Mouse (Mus musculus) kidney, postnatal 4 days (tissue): ENCODE data around the gene Flot1.

Source experiments
- DNase-seq, 2 experiments: peaks; one replicate each; pipeline ENCODE4 v3.0.0; 2021; ENCODE audit warnings: mixed read lengths in 2 of 2

Gene Flot1

DNA sequence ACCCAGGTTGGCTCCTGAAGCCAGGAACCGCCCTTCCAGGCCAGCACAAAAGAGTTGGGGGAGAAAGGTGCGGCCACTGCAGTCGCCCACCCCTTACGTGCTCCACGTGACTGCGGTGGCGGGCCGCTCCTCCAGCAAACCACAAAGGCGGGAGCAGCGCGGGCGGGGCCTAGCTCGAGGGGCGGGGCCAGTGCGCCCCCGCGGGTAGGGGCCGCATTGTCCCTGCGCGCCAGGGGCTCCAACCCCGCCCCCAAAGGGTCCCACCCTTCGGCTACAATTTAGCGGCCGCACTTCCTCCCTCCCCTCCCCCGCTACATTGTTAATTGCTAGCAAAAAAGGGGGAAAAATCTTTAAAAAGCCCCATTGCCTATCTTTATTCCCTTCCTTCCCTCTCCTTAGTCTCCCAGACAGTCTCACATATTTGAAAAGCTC lies 14.0 kb downstream of the Flot1 start:
- DNase-seq: peak; percentile 94 to 96

DNA sequence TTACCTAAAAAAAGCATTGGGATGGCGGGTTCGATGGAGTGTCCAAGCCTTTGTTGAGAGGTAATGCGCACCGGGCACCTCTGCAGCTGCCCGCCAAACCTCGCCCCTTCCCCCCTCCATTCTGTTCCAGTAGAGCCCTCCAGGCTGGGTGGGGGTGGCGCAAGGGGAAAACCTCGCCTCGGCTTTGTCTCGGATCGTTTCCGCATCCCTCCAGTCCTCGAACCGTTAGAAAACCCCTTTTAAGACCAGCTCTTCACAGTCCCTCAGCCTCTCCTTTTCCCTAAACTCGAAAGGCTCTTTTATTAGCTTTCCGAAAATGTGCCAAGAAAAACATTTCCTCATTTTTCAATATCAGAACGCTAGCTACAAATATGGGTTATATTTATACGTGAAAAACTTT lies 14.5 kb downstream of the Flot1 start:
- DNase-seq: peak; percentile 73 to 80

DNA sequence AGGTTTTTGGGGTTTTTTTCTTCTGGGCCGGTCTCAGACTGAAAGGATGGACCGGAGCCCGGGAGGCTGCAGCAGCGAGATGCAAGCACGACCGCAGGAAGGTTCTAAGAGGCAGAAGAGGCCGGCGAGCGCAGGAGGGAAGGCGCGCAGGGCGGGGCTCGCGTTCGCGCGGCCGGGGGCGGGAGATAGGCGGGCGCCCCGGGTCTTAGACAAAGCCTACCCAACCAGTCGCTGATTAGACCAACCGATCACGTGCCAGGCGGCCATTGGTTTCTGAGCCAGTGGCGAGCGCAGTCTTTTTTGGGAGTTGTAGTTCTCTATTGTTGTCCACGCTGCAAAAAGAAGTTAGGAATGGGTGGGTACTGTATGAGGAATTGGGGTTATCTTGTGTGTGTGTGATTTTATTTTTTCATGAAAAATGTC lies 15.1 kb downstream of the Flot1 start, which contains the start of gene Tubb5:
Gene Tubb5 (minus strand): TSS at position 185 of the 423 bp plus-strand sequence.
- DNase-seq: peak; percentile 96 to 98

DNA sequence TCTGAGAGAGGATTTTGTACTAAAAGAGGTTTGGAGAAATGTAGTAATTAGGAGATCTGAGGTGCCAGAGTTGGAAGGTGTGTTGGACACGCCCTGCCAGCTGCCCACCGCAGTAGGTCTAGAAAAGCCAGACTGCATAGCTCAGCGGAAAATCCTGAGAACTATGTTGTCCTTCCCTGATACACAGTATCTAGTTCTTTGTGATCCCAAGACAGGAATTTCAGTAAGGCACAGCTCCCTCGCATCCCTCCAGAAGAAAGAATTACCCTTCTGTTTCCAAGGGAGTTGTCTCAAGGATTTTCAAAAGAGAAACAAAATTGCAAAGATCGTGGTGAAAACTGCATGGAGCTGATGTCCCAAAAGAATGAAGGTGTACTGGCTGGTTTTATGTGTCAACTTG lies 15.5 kb downstream of the Flot1 start:
- DNase-seq: peak; percentile 29 to 54

DNA sequence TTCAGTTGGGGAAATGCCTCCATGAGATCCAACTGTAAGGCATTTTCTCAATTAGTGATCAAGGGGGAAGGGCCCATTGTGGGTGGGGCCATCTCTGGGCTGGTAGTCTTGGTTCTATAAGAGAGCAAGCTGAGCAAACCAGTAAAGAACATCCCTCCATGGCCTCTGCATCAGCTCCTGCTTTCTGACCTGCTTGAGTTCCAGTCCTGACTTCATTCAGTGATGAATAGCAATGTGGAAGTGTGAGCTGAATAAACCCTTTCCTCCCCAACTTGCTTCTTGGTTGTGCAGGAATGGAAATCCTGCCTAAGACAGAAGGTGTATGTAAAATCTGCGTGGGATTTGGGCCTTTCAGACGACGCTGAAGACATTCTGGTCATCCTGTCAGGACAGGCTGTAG lies 16.0 kb downstream of the Flot1 start:
- peak; percentile 55 to 67 for DNase-seq

DNA sequence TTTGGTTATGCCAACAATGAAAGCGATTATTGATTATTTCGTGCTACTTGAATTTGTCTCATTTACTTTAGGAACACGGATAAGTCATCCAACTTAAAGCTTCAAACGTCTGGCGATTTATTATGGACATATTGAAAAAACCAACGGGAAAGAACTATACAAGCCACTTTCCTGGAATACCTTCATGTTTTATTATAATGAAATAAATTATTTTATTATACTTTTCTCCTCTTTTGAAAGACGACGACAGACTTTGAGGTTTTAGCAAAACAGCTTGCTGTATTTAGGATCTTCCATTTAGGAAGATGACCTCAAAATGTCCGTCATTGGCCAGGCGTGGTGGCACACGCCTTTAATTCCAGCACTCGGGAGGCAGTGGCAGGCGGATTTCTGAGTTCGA lies 17.5 kb downstream of the Flot1 start:
- DNase-seq: no peak

DNA sequence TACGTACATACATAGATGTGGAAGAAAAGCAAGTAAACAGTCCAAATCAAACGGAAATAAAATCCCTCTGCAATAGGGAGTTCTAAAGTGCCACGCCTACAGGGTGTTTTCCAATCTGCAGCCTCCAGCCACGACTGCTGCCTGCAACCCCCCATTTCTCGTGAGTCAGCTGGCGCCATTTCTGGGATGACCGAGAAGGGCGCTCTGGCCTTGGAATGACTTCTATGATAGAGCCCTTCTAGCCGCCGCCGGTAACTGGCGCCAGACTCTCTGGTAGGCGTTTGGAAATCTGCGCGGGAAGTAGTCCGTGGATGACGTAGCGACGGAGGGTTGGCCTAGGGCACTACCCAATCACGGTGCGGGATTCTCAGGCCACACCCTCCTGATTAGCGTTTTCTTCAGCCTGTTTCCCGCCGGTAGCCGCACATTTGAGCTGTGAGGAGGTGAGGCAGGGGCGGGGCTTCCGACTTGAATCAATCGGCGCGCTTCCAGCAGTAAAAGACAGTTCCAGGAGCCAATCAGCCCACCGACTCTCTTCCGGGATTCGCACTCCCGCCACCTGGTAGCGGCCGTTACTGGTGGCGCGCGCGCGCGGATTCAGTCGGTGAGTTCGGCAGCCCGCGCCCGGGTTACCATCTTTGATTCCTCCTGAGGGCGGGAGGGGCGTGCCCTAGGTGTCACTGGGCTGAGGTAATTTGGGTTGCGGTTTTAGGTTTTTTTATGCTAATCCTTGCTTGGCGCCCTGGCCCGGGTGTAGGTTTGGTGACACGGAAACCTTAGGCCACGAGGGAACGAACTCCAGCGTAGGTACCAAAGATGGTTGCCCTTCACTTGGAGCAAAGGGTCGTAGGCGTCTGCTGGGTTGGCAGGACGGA lies 18.3 kb downstream of the Flot1 start, which contains the start of gene Mdc1:
Gene Mdc1 (plus strand): TSS at position 440 of the 875 bp plus-strand sequence.
- DNase-seq: peak; percentile 99 to 100

DNA sequence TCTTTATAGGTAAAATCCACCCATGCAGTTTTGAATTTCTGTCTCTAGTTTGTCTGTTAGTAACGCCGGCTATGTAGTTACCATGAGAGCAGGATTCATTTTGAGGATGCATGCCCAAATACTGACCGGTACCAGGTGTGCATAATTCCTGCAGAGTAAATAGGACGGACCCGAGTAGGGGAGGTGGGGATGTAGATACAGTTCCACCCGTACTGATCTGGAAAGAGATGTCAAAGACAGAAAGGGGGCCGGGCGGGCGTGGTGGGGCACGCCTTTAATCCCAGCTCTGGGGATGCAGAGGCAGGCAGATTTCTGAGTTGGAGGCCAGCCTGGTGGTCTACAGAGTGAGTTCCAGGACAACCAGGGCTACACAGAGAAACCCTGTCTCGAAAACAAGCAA lies 19.0 kb downstream of the Flot1 start:
- DNase-seq: peak; percentile 14 to 22

DNA sequence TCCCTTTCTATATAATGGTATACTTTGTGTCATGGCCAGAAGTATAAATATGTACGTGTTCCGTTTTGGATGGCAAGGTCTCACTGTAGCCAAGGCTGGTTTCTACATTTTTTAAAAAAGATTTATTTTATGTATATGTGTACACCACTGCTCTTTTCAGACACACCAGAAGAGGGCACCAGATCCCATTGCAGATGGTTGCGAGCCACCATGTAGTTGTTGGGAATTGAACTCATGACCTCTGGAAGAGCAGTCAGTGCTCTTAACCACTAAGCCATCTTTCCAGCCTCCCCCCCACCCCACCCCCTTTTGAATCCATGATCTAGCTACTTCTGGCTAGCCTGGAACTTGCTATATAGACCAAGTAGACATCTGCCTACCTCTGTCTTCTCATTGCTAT lies 20.5 kb downstream of the Flot1 start:
- no peak for DNase-seq

DNA sequence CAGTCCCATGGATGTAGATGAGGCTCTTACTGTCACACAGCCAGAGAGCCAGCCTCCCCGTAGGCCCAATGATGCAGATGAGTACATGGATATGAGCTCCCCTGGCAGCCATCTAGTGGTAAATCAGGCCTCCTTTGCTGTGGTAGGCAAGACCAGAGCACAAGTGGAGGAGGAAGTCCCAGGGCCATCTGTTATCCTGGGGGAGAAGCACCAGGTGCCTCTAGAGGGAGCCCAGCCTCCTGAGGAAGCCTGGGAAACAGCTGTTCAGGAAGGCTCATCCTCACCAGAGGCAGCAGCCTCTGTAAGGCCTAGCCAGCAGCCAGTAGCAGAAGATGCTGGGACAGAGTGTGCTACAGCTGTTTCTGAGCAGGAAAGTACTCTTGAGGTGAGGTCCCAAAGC lies 25.1 kb downstream of the Flot1 start:
- peak in 1 of 2 experiments; percentile 56 for DNase-seq

DNA sequence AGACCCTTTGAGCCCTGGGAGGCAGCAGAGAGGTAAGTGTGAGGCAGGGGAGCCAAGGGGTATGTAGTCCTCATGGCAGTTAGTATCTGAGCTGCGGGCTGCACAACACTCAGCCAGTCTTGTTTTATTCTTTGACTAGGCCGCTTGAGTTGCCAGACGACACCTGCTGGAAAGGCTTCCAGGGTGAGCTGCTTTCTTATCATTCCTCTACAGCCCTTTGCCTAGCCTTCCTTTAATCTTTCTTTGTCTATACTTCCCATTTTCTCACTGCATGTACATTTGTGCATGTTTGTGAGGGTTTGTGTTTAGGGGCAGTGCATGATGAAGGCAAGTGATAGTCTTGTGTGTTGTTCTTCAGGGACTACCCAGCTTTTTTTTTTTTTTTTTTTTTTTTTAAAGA lies 27.9 kb downstream of the Flot1 start:
- no peak for DNase-seq

DNA sequence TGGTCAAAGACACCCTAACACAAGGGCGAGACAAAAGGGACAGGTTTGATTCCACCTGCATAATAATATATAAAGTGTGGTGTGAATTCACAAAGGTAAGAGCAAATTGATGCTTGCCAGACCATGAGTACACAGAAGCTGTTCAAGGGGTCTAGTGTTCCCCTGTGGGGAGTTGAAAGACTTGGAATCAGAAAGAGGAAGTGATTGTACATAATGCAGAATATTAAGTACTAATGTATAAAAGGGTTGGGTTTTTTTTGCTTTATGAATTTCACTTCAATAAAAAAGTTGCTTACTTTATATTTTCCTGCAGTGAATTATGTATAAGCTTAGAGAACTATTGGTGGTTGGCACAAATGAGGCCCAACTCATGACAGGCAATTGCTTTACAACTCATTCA lies 36.3 kb downstream of the Flot1 start:
- DNase-seq: no peak

DNA sequence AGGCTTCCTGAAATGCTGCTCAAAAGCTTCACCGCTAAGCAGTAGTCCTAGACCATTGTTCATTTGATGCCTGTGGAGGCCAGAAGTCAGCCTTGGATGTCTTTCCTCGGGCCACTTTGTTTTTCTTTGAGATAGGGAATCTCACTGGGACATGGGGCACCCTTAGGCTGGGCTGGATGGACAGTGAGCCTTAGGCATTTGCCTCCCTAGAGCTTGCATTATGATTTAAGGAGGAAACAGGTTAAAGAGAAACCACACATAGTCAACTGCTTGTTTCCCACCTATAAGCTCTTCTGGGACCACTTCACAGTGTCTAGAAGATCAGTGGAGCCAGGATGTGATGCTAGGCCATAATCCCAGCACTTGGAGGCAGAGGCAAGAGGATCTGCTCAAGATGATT lies 36.8 kb downstream of the Flot1 start:
- DNase-seq: no peak

DNA sequence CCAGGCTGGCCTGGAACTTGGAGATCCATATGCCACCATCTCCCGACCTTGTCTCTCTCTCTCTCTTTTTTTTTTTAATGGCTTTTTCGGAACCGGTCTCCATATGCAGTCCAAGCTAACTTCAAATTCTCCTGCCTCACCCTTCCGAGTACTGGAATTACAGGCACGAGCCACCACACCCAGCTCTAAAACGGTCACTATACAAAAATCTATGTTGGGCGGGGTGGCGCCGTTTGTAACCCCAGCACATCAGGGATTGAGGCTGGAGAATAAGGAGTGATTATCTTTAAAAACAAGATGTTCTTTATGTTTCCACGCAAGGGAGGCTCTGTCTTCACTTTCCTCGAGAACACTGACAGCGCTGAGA lies 37.8 kb downstream of the Flot1 start:
- no peak for DNase-seq

DNA sequence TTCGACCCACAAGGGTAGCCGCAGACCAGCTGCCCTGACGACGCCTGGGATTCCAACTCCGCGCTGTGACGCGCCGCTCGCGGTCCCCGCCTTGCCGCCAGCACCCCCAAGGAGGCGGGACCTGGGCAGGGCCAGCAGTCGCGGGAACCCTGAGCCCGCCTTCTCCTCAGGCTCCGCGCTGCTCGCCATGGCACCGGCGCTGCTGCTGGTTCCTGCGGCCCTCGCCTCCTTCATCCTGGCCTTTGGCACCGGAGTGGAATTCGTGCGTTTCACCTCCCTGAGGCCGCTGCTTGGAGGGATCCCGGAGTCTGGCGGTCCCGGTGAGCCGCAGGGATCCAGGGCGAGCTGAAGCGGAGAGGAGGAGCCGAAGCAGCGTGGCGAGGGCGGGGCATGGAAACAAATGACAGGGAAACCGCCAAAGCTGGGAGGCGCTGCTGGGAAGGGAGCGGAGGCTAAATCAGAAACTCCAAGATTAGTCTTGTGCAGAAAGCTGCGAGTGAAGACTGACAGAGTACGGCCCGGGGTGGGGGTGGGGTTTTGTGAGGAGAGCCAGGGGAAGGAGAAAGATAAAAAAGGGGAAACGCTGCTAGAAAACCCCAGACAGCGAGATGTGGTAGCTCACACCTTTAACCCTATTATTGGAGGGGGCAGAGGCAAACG lies 38.3 kb downstream of the Flot1 start, which contains the start of gene Nrm:
Gene Nrm (plus strand): TSS at position 121 of the 660 bp plus-strand sequence.
- DNase-seq: peak; percentile 92 to 95

DNA sequence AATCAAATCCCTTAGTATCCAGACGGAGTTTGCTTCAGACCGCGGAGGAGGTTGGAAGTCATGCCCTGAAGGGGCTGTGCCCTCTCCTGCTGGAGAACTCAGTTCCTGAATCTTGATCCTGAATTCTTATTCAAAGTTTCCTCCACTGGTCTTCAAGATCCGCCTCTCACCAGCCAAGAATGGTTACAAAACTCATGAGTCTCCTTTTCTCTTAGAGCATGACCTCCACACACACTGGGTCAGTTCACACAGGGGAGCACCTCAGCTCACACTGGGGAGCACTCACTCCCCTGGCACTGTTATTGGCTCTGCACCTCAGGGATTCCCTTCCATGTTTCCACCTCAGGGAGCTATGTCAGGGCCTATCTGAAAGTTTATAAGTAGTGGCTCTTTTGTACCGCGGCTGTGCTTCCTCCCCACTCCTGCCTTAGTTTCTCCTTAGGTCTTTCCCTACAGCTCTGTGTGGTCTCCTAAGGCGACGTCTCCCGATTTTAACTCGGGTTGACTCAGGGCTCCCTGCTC lies 41.9 kb downstream of the Flot1 start:
- DNase-seq: peak in 1 of 2 experiments; percentile 18

DNA sequence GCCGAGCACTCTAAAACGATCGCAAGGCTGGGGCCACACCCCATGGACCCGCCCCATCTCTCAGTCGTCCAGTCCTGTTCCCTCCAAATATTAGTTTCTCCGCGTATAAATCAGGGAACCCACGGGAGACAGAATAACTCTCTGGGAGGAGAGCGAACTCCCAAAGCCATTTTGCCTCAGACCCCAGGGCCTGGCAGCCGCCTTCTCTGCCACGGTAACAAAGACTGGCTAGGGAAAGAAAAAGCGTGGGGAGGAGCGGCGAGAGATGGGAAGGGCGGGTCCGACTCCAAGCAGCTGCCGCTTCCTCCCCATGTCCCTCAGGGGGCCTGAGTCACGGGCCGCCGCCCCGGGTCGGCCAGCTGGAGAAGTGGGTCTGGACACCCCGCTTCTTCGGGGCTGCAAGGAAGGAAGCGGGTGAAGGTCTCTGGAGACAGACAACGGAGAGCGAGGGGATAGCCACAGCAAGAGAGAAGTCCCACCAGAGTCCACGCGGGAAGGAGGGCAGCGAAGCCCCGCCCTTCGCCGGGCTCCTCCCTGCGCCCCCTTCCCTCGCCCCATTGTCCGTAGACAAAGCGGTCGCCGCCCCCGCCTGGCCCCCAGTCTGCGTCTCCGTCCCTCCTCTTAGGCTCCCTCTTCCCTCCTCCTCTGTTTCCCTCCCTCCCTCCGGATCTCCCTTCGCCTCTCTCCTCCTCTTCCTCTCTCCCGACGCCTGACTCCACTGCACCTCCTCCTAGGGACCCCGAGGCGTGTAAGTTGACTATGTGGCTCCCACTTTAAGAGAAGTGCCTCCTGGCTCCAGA lies 42.7 kb downstream of the Flot1 start, which contains the start of gene Ppp1r18:
Gene Ppp1r18 (plus strand): TSS at position 113 of the 800 bp plus-strand sequence.
- DNase-seq: peak; percentile 86 to 90

DNA sequence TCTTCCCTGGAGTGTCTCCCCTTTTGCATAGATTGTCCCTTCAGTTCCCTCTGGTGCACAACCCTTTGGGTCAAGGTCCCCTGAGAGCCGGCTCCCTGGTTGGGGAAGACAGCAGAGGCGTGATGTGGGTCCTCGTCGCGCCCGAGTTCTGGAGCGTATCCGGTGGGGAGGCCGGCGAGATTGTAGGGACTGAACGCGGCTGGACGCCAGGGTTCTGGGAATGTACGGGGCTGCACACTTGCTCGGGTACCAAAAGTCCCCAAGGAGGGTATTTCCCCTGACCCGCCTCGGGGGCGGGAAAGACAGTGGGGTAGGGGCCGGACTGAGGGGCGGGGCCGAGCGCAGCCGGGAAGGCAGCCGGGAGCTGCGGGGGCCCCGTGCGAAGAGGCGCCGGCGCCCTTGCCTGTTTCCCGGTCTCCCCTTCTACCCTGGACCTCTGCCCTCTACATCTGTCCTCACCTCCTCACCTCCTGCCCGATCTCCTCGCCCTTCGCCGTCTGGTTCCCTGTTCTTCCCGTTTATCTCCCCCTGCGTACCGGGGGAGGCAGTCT lies 43.3 kb downstream of the Flot1 start:
- peak; percentile 77 to 83 for DNase-seq

DNA sequence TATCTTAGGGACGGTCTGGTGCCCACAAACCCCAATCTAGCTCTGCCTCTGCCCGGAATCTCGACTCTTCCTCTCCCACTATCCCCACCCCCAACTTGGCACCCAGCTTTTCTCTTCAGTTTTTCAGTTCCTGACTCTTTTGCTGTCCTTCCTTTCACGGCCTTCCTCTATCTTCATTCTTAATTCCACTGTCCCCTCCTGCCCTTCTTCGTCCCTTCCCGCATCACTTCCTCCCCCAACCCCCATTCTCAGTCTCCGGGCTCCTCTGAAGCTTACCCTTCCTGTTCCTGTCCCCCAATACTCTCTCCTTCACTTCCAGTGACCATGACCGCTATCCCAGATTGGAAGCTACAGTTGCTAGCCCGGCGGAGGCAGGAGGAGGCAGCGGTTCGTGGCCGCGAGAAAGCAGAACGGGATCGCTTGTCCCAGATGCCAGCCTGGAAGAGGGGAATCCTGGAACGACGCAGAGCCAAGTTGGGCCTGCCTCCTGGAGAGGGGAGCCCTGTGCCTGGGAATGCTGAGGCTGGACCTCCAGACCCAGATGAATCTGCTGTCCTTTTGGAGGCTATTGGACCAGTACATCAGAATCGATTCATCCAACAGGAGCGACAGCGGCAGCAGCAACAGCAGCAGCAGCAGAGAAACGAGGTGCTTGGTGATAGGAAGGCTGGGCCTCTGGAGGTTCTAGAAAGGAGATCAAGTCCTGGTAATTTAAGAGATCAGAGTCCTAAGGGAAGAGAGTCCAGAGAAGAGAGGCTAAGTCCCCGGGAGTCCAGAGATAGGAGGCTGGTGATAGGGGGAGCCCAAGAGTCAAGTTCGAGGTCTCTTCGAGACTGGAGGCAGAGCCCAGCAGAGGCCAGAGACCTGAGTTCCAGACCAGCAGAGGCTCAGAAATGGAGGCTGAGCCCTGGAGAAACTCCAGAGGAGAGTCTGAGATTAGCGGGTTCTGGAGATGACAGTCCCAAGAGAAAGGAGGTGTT lies 44.2 kb downstream of the Flot1 start:
- peak; percentile 44 to 64 for DNase-seq

DNA sequence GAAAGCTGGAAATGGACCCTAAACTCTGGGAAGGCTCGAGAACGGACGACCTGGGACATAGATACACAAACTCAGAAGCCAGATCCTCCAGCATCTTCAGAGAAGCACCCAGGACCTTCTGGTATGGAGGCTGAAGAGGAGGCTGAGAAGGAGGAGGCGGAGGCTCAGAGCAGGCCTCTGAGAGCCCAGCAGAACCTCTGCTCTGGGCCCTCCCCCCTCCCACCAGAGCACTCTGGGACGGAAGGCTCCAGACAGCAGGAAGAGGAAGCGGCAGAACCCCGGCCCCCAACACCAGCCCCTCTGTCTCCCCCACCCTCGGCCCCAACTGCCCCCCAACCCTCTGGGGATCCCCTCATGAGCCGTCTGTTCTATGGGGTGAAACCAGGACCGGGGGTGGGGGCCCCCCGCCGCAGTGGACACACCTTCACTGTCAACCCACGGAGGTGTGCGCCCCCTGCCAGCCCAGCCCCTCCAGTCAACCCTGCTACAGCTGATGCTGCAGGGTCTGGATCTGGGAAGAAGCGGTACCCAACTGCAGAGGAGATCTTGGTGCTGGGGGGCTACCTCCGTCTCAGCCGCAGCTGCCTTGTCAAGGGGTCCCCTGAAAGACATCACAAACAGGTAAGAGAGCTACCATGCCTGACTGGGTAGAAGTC lies 45.3 kb downstream of the Flot1 start:
- peak; percentile 33 to 60 for DNase-seq

DNA sequence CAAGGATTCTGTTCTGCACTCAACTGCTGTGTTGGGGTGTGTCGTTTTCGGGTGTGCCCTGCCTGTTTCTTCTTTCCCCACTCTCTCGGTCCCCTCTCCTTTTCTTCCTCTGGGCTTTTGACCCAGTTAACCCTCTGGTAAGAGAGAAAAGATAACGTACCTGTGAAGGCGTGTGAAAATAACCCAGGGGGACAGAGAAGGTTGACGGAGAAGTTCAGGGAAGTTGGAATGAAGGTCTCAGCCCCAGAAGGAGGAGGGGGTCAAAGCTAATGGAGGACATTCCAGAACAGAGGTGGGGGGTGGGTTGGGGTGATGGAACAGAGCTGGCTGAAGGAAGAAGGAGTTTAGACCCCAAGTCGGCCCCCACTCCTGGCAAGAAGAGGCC lies 45.9 kb downstream of the Flot1 start:
- DNase-seq: no peak
